Mouse (Mus musculus) ES-Bruce4 (cell line): ENCODE data around the gene Cdkal1.

ENCODE experiments used
- CTCF ChIP-seq: IDR thresholded peaks from one replicate; pipeline ENCODE4 v1.8.1; 2011; ENCODE audit warnings: low read depth, low read length
- EP300 ChIP-seq: IDR thresholded peaks from 2 replicates; pipeline ENCODE4 v1.6.1; 2011; ENCODE audit warnings: low read depth, low read length; ENCODE audit not compliant: insufficient read depth
- POLR2A ChIP-seq: IDR thresholded peaks from one replicate; pipeline ENCODE4 v1.8.1; 2011; ENCODE audit warnings: low read length; ENCODE audit not compliant: insufficient read depth

GRCm38 (mm10) chr13:29745073-29745472, 110.4 kb downstream of the Cdkal1 start:
- TF ChIP-seq EP300 (no peak), CTCF (no peak), POLR2A (no peak)
